Mouse (Mus musculus) thymus, adult 2 months (tissue): ENCODE data around the gene Ube4a.

Source experiments
- CTCF ChIP-seq: fragments of 200-500 bp; IDR thresholded peaks from 2 replicates; pipeline ENCODE4 v1.5.1; 2012; ENCODE audit warnings: mild to moderate bottlenecking, control low read depth, low read length, moderate library complexity, borderline replicate concordance; ENCODE audit not compliant: control insufficient read depth, poor library complexity, insufficient read depth; ENCODE audit errors: extremely low read depth
- POLR2A ChIP-seq: fragments of 200-500 bp; IDR thresholded peaks from 2 replicates; pipeline ENCODE4 v1.6.1; 2012; ENCODE audit warnings: mild to moderate bottlenecking, low read length, control low read depth, moderate library complexity; ENCODE audit not compliant: control insufficient read depth, poor library complexity, insufficient read depth; ENCODE audit errors: extremely low read depth

DNA sequence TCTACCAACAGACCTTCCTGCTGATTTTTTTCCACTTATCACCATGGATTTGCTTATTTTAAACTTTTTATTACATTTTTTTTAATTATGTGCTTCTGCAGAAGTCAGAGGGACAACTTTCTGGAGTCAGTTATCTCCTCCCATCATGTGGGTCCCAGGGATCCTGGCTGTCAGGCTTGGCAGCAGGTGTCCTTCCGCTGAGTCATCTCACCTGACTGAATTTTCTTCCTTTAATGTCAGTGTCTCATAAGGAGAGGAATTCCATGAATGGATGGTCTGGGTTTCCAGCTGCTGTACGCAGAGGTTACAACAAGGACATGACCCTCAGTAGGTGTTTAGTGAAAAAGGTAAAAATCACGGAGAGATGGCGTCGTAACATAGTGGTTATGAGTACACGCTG, 74.2 kb downstream of the Ube4a start:
- TF ChIP-seq POLR2A (no peak), CTCF (no peak)
